Mouse (Mus musculus): ENCODE data around the gene Vcan.
A peak's percentile ranks its signal among the peaks of the same experiment; 100 is the strongest.
"Not testable (repeated sequence)": the region's sequence is repeated elsewhere in the genome, so short reads cannot be mapped to it uniquely, and the experiment has no call there.

Vcan gene

DNA sequence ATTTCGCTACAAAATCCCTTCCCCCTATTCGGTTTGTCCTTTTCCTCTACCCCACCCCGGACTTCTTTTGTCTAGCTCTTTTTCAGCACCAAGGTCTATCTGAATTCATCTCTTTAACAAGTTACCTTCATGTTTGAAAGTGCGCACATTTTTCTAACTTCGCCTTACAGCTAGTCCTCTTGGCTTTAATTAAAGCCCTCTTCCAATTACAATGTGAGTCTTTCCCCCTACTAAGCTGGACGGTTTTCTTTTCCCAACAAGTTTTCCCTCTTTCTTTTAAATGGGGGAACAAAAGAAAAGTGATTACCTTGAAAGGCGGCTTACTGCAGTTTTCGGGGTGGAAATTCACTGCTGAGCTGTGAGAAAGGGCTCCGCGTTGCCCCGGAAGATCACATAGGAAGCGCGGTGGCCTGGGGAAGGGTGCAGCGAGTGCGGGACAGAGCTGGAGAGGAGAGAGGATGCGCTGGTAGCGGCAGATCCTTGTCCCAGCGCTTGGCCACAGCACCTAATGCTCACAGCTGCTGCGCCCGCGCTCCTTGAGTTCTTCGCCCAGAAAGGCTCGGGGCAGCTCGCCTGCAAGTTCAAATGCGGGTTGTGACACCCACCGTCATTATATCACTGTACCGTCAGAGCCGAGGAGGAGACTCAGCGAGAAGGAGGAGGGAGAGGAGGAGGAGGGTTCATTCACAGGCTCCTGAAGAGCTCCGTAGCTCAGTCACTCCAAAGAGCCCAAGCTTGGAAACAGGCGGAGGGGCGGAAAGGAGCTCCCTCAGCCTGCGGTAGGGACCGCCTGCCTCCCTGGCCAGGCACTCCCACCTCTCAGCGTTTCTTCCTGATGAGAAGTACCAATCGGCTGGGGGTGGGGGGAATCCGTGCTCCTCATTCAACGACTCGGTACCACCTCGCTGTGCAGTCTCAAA is at the start of gene Vcan:
Gene Vcan (minus strand): TSS at position 744 of the 920 bp plus-strand sequence.
- no peak for DNase-seq

GRCm38 (mm10) chr13:89791475-89791874 is 49.2 kb upstream of the Vcan start:
- no peak for DNase-seq

- DNase-seq = no peak
Measured at GRCm38 (mm10) chr13:89782886-89783285, 40.6 kb upstream of the Vcan start.

DNA sequence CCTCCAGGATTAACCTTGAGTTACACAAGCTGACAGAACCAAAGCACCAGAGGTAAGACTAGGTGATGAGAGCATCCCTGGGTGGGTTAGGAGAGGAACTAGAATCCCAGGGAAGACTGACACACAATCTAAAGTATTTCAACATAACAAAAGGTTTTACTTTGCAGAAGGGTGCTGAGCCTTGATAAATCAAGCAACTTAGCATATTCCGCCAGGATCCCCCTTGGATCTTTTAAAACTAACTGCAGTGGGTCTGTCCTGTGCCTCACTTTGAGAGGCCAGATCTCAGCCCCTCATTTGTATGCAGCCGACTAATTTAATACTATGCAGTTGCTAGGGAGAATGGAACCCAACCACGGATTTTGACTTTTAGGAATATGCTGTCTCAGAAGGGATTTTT is 38.0 kb upstream of the Vcan start:
- DNase-seq = no peak

- peak; percentile 11 for DNase-seq
Measured at GRCm38 (mm10) chr13:89779208-89779911, 37.1 kb upstream of the Vcan start.

GRCm38 (mm10) chr13:89777764-89778163 is 35.5 kb upstream of the Vcan start:
- no peak for DNase-seq

- DNase-seq = no peak
Measured at GRCm38 (mm10) chr13:89777146-89777545, 34.8 kb upstream of the Vcan start.

- DNase-seq = no peak
Measured at GRCm38 (mm10) chr13:89766551-89766950, 24.2 kb upstream of the Vcan start.

DNA sequence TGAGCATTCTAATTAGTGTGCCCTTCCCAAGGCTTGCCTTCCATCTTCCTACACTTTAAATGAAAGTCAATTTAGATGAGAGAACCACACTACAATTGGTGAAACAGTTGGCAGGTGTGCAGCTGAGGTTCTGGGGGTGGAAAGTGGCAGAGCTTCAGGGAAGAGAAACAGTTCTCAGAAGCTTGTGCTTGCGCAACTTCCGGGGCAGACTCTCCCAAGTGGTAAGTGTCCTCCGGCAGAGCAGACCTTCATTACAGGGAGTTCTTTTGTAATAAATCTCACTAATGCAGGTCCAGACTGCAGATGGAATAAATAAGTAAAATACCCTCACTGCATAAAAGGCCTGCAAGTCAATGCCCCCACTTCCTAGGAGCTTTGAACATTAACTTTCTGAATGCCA is 23.7 kb upstream of the Vcan start:
- no peak for DNase-seq

DNA sequence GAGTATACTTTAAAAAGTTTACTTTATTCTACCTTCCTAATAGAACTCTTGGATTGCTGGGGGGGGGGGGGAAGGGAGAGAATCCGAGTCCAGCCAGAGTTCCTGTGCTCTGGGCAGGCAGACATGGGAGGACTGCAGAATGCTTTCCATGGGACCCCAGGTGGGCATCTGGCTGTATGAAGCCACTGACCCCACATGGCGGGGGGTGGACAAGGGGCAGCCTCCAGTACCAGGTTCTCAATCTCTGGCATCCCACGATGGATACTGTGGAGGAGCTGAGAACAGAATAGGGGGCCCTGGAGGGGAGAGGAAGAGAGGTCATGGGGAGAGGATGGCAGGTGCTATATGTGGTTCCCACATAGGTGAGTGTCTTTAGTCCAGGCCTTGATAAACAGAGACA is 20.0 kb upstream of the Vcan start:
- no peak for DNase-seq

DNA sequence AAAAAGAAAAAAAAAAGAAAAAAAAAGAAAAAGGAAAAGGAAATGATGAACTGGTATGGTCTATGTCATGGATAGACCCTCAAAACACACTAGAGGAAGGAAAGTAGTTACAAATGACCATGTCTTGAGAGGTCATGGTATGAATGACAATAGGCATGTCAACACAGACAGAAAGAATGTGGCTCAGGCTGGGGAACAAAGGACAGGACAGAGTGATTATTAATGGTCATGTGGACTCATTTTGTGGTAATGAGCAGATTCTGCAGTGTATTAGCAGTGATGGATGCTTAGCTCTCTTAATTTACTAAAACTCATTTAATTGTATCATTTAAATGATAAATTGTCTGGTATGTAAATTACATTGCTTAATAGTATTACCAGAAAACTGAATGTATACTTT is 14.0 kb upstream of the Vcan start:
- no peak for DNase-seq

DNA sequence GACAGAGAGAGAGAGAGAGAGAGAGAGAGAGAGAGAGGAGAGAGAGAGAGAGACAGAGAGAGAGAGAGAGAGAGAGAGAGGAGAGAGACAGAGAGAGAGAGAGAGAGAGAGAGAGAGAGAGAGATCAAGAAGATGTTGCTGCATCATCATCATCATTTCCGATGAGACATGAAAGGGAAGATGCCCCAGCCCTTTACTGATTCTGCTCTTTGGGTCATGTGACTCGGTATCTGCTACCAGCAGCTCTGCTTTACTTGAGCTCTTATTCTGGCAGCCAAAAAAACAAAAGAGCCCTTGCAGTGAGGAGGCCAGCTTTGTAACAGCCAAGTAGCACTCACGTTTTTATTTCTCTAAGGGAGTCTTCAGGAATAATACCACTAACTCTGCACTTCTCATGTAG is 8.3 kb upstream of the Vcan start:
- DNase-seq = not testable (repeated sequence)

DNA sequence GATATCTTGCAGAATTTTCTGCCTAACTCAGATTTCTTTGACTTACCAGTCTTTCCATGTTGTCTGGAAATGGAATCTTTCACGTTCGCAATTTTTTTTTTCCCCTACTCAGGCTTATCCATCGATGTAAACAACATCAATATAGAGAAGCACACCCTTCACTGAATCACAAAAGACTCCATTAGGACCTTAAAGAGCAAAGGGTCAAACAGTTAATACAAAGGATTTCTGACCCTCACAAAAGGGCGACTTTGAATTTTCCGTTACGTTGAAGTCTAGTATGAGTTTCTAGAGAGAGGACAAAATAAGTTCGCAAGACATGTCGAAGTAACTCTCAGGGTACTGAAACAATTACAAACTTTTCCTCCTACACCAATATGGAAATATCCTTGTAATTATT is 892 bp upstream of the Vcan start:
- DNase-seq = no peak

GRCm38 (mm10) chr13:89742686-89743200 is 434 bp upstream of the Vcan start:
- no peak for DNase-seq

GRCm38 (mm10) chr13:89741116-89741551 is 1.2 kb downstream of the Vcan start:
- peak; percentile 4 for DNase-seq

GRCm38 (mm10) chr13:89740243-89741115 is 1.8 kb downstream of the Vcan start:
- peak; percentile 16 for DNase-seq

DNA sequence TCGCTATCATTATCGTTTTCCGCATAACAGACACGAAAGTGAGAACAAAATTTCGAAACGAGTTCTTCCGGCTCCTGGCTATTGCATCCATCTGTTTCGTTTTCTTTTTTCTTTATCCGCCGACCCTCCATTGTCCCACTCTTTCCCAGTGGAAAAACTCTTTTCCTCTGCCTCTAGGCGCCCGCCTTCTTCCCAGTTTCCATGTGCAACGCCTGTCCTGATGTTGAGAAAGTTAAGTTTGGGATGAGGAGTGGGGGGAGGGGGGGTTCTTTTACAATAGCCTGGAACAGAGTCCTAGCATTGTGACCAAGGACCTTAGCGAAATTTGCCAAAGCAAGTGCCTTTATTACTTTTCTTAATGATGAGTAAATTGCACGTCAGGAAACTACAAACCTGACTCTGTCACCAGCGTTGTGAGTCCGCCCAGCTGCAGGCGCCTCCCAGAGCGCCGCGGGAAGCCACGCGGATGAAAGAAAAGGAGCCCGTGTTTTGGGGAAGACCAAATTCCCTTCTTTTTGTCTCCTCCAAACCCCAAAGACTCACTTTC is 2.5 kb downstream of the Vcan start:
- DNase-seq = no peak

- peak; percentile 14 for DNase-seq
Measured at GRCm38 (mm10) chr13:89738776-89739695, 3.3 kb downstream of the Vcan start.

GRCm38 (mm10) chr13:89738275-89738674 is 4.0 kb downstream of the Vcan start:
- DNase-seq = no peak

- DNase-seq = no peak
Measured at GRCm38 (mm10) chr13:89735111-89735510, 7.2 kb downstream of the Vcan start.

GRCm38 (mm10) chr13:89726492-89726891 is 15.8 kb downstream of the Vcan start:
- DNase-seq = no peak

Data from cerebellum, adult 11-12 months (tissue).